Mouse (Mus musculus): ENCODE measurements around the gene Esp36. TPM values are rescaled to one million over a fixed set of nuclear protein-coding genes. Genes with fewer than 3 reads are reported as not detected.
"Not testable (repeated sequence)": the region's sequence is repeated elsewhere in the genome, so short reads cannot be mapped to it uniquely, and the experiment has no call there.

The Esp36 gene
- total RNA-seq (2021), result not detected

GRCm38 (mm10) chr17:38420085-38420484, at the start of gene Esp36:
Gene Esp36 (minus strand): TSS chr17:38420185.
- no peak for DNase-seq

GRCm38 (mm10) chr17:38456206-38456605, 36.2 kb upstream of the Esp36 start:
- not testable (repeated sequence) for DNase-seq

GRCm38 (mm10) chr17:38450688-38451087, 30.7 kb upstream of the Esp36 start:
- DNase-seq, result no peak

- no peak for DNase-seq
These were observed 13.8 kb downstream of the Esp36 start for GRCm38 (mm10) chr17:38406135-38406534.

GRCm38 (mm10) chr17:38391821-38392220, 28.2 kb downstream of the Esp36 start:
- DNase-seq, result no peak

Other genes starting within 250 kb of the Esp36 start
- not detected for gene Olfr134, start 248.8 kb downstream of the Esp36 start, total RNA-seq (2021)
- gene Olfr135, start 215.8 kb downstream of the Esp36 start, total RNA-seq (2021), result not detected
- not detected for gene Olfr138, start 159.2 kb downstream of the Esp36 start, total RNA-seq (2021)
- not detected for gene Olfr137, start 112.6 kb downstream of the Esp36 start, total RNA-seq (2021)
- not detected for gene Olfr136, start 90.4 kb downstream of the Esp36 start, total RNA-seq (2021)
- gene Esp34, start 134.0 kb upstream of the Esp36 start, total RNA-seq (2021), result not detected
- not detected for gene Esp31, start 219.3 kb upstream of the Esp36 start, total RNA-seq (2021)

All from heart, postnatal 4 days (tissue).